Mouse (Mus musculus): ENCODE measurements around the gene Otos.

Gene Otos

DNA sequence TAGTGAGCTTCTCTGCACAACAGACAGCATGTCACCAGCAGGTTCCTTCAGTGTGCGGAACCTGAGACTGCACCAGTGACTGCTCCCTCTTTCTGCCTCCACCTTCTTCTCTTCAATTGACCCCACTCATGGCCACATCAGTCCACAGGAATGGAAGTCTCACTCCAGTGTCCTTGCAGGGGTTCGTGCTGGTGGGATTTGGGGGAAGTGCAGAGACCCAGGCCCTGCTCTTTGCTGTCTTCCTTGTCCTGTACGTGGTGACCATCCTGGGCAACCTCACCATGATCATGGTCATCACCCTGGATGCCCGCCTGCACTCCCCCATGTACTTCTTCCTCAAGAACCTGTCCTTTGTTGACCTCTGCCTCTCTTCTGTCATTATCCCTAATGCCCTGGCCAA is 40.9 kb downstream of the Otos start:
- no peak for DNase-seq (ENCODE audit: low spot score in 2 of 2)

DNA sequence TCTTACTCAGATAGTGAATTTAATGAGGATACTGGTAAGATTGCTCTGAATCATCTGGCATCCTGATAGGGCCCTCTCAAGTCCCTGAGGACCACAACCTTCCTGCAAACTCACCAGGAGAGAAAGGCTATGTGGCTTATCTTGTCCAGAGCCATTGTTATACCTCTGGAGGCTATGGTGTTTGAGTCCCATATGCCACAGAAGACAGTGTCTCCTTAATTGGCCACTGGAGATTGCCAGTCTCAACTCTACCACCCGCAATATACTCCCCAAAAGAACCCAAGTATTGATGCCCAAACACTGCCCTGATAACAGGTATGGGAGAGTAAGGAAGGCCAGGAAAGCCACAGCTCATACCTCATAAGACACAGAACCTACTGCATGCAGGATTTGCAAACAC is 43.2 kb downstream of the Otos start, which contains the start of gene Olfr1410:
Gene Olfr1410, plus strand, starts transcription at position 301 of the 400 bp plus-strand sequence.
- DNase-seq (ENCODE audit: low spot score in 2 of 2), result no peak

DNA sequence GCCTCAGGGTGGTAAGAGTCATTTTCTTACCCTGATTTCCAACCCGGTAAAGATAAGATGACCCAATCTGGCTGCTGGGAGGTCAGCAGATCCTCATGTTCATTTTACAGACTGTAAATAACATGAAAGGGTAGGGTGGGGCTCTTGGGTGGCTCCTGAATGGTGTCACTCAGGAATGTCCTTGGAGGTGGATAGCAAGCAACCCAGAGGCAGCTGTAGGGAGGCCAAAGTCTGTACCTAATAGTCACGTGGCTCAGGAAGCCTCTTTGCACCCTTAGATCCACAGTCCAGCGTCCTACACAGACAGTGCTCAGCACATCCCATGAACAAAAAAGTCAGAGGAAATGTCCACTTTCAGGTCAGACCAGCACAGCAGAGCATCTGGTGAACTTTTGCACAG is 52.6 kb downstream of the Otos start:
- DNase-seq (ENCODE audit: low spot score in 2 of 2), result no peak

Data from natural killer cell, adult 2 months (primary cell).